Mouse (Mus musculus) brain, embryonic 14.5 days (tissue): Measurements from ENCODE around the gene Slco4a1.

Experiments
- CTCF ChIP-seq: fragments of 200-500 bp; IDR thresholded peaks from 2 replicates; pipeline ENCODE4 v1.5.1; 2012; ENCODE audit warnings: inconsistent platforms, mild to moderate bottlenecking, moderate library complexity, borderline replicate concordance; ENCODE audit not compliant: insufficient read depth, insufficient read length; ENCODE audit errors: extremely low read depth
- POLR2A ChIP-seq: fragments of 200-500 bp; IDR thresholded peaks from 2 replicates; pipeline ENCODE4 v1.6.1; 2012; ENCODE audit warnings: mild to moderate bottlenecking, inconsistent platforms, borderline replicate concordance; ENCODE audit not compliant: poor library complexity, insufficient read depth, insufficient read length, severe bottlenecking; ENCODE audit errors: extremely low read depth

GRCm38 (mm10) chr2:180443861-180444260 is 12.2 kb upstream of the Slco4a1 start:
- TF ChIP-seq CTCF (no peak), POLR2A (no peak)
